Mouse (Mus musculus): ENCODE measurements around the gene Riok2.

The Riok2 gene

GRCm38 (mm10) chr17:17408137-17408536, 34.0 kb downstream of the Riok2 start:
- no peak for DNase-seq (ENCODE audit: low spot score)

- no peak for DNase-seq (ENCODE audit: low spot score)
These were observed 34.8 kb downstream of the Riok2 start for GRCm38 (mm10) chr17:17408720-17409478.

- no peak for DNase-seq (ENCODE audit: low spot score)
These were observed 35.5 kb downstream of the Riok2 start for GRCm38 (mm10) chr17:17409601-17410000.

- no peak for DNase-seq (ENCODE audit: low spot score)
These were observed 37.3 kb downstream of the Riok2 start for GRCm38 (mm10) chr17:17411443-17411842.

- no peak for DNase-seq (ENCODE audit: low spot score)
These were observed 38.1 kb downstream of the Riok2 start for GRCm38 (mm10) chr17:17412176-17412575.

- no peak for DNase-seq (ENCODE audit: low spot score)
These were observed 40.1 kb downstream of the Riok2 start for GRCm38 (mm10) chr17:17414206-17414605.

- no peak for DNase-seq (ENCODE audit: low spot score)
These were observed 50.6 kb downstream of the Riok2 start for GRCm38 (mm10) chr17:17424609-17425307.

- DNase-seq (ENCODE audit: low spot score): no peak
These were observed 51.3 kb downstream of the Riok2 start for GRCm38 (mm10) chr17:17425308-17425813.

GRCm38 (mm10) chr17:17425906-17426305, 51.8 kb downstream of the Riok2 start:
- peak; percentile 88 for DNase-seq (ENCODE audit: low spot score)

- DNase-seq (ENCODE audit: low spot score): no peak
These were observed 54.8 kb downstream of the Riok2 start for GRCm38 (mm10) chr17:17428888-17429287.

GRCm38 (mm10) chr17:17433679-17434078, 59.6 kb downstream of the Riok2 start:
- DNase-seq (ENCODE audit: low spot score): no peak

GRCm38 (mm10) chr17:17438576-17439191, 64.6 kb downstream of the Riok2 start:
- DNase-seq (ENCODE audit: low spot score): no peak

- no peak for DNase-seq (ENCODE audit: low spot score)
These were observed 67.9 kb downstream of the Riok2 start for GRCm38 (mm10) chr17:17441876-17442498.

- no peak for DNase-seq (ENCODE audit: low spot score)
These were observed 70.3 kb downstream of the Riok2 start for GRCm38 (mm10) chr17:17444297-17444886.
